Mouse (Mus musculus) spleen, adult 12 weeks (tissue): ENCODE results near the gene Crb2.
A peak's percentile ranks its signal among the peaks of the same experiment; 100 is the strongest.

Experiments used
- DNase-seq: peaks from one replicate; pipeline ENCODE4 v3.0.0; 2022; ENCODE audit warnings: low spot score

Crb2 gene

DNA sequence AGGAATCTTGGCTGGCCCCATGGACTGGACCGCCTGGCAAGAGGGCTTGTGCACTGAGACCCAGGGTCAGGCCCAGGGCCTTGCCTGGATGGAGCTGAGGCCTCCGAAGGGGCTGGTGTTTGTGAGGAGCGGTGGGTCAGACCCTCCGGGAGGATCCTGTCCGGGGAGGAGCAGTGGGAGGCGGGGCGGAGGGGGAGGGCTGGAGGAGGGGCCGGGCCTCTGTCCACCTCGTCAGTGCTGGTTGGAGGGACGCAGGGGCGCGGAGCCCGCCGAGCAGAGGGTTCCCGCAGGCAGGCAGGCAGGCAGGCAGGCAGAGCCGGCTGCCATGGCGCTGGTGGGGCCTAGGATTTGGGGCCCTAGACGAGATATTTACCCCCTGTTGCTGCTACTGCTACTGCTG lies at the start of gene Crb2:
Gene Crb2, plus strand, starts transcription at position 234 of the 400 bp plus-strand sequence.
- DNase-seq, result no peak

DNA sequence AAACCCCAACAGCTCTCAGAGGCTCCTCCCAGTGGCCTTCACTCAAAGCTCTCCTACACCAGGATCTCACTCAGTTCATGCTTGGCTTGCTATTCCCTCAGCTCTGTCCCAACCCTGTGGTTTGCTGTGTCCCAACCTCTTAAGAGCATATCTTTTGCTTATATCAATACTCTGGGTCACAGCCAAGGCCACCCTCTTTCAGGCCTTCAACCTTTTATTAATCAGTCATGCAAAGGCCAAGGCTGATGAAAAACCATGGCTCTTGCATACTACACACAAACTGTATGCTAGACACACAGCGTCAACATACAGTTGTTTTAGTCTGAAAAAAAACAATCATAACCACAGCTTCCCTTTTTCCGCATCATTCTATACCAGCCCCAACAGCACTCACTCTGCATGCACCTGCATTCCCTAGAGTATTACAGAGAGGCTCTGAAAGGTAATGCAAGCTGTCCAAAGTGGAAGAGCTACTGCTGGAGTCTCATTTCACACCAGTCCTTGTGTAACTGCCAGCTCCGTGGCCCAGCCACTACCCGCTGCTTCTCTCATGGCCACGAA lies 44.7 kb upstream of the Crb2 start:
- DNase-seq, result no peak

DNA sequence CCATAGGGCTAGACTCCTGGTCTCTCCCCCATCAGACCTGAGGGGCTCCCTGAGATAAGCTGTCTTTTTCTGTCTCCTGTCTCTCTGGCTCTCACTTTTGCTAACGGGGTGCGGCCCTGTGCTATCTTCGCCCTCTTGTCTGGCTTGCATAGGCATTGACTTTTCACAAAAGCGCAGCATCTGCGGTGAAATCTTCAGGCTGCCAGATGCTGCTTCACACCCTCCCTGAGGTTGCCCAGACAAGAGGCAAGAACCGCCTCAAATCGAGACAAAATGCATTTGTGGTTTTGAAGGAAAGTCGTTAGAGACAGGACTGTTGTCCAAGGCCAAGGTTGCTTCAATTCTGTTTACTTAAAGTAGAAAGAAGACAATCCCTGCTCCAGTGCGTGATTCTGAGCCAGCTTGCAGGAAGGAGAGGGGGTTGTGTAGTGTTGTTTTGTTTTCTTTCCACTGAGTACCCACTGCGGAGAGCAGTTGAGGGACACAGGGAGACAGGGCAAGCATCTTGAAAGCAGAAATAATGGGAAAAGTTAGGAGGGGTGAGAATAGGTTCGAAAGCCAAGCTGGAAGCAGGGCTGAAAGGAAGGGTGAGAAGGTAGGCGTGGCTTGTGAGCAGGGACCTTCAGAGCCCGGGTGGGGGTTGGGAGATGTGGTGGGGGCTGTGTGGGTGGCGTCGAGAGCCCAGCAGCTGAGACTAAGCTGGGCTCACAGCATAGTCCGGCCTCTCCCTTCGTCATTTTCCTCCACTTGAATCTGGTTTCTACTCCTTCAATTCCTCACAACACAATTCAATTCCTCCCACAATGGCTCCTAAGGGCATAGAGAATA lies 40.9 kb upstream of the Crb2 start:
- no peak for DNase-seq

DNA sequence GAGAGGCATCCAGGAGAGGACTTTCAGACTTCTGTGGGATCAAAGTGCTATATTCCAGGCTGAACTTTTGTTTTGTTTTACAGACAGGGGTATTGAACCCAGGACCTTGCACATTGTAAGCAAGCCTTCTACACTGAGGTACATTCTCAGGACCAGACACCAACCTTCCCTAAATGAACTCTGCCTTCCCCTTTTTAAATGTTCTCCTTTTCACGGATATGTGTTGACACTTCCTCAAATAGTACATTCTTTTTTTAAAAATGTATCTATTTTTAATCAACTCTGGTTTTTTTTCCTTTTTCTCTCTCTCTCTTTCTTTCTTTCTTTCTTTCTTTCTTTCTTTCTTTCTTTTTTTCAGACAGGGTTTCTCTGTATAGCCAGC lies 40.3 kb upstream of the Crb2 start:
- no peak for DNase-seq

DNA sequence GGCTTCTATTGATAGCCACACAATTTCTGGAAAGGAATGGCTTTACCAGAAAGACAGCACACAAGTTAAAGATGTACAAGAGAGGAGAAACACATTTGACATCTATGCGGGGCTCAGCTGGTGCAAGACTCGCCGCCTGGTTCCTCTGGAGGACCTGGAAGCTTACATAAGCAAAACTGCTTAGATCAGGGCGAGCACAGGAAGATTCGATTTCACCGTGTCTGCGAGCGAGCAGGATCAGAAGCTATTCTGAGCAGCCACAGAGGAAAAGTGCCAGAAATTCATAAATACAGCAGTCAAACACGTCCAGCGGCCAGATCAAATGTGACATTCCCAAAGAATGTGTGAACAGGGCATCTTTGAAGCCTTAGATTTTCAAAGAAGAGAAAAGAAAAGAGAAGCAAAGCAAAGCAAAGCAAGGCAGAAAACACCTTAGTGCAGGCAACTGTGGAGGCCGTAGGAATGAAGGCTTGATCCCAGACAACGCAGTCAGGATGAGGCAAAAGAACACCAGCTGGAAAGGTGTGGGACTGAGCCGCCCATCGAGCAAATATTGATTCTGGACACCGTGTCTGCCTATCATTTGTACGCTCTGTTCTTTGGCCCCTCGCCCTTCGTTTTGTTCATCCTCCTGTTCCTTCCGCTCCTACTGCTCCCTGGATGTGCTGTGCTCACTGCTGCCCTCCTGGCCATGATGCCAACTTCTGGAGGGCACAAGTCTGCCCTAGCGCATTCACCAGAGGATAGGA lies 34.1 kb upstream of the Crb2 start:
- DNase-seq, result no peak

DNA sequence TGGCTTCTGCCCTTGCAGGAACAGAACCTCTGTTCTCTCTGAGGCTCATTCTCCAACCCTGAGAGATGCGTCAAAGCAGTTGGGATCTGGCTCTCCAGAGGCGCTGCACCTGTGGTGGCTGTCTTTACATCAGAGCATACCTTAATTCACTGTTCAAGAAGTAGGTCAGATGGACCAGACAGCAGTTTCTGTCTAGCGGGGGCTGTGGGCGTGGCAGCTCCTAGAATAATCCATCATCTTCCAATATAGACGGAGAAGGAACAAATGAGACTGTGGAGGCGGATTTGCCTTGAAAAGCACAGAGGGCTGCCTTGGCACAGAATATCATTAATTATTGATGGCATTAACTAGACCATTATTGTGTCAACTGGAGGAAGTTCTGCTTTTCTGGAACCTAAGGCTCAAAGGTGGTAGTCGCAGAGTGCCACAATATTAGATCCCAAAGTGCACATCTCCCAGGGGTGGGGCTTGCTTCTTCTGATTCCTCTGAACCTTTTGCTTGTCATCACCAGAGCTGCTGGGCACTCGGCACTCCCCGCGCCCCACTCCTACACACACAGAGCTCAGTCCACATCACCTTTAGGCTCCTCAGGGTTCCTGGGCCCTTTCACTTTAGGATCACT lies 31.2 kb upstream of the Crb2 start:
- no peak for DNase-seq

DNA sequence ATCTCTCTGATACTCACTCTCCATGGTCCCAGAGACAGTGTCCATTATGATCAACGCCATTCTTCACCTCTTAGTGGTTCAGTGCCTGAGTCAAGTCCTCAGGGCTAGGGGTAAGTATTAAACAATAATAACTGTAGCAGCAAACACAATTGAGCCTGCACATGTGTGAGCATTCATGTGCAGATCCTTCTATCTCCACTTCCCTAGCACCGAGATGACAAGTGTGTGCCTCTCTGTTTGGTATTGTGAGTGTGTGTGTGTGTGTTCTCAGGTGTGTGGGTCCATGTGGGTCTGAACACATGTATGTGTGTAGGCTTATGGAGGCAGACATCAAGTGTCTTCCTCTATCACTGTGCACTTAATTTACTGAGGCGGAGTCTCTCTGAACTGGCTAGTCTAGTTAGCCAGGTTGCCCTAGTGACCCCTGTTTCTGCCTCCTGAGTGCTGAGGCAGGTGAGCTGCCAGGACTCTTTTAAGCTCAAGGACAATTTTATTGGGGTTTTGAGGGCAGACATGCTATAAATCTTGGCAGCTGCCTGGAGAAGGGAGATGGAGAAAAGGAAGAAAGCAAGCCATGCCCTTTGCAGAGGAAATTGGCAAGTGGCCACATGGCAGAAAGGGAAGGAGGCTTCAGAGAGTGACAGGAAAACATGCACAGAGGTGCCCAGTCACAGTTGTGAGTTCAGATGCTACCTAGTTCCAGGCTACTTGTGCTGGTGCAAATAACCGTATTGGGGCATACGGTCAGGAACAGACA lies 29.6 kb upstream of the Crb2 start:
- no peak for DNase-seq

DNA sequence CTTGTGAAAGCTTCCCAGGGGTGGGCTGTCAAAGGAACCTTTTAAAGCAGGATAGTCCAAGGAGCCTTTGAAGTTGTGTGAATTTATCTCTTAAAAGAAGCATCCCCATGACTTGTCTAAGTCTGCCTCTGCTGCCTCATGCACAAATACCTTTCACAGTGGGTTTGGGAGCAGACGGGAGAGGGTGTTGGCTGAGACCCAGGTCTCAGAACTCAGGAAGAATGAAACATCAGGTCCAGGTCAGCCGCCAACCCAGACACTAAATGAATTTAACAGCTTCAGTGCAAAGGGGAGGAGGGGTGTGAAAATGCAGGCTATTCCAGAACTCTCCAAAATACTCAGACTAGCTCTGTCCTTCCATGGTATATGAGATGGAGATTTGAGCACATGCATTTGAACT lies 28.1 kb upstream of the Crb2 start:
- DNase-seq, result no peak

DNA sequence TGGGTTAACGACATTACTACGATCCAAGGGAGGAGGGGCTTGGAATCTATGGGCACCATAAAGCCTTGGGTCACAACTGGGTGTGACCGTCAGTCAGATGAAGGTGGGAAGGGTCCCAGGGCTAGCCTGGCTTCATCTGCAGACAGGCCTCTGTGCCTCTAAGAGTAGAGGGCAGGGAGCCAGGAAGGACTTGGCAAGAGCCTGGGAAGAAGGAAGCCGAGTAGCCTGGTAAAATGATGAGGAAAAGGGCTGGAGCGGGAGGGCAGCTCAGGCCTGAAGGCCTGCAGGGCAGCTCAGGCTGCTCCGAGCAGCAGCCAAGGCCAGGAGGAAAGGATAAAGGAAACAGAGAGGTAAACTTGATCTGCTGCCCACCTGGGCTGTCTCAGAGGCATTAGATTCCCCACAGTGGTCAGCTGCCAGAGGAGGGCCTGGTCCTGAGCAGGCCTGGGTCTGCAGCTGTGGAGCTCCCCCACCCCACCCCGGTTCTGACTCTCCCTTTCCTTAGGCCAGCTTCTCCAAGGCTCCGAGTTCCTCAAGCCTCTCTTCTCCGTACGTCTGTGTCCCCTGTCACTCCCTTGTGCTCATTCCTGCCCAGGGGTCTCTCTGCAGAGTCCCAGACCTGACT lies 27.5 kb upstream of the Crb2 start:
- no peak for DNase-seq

DNA sequence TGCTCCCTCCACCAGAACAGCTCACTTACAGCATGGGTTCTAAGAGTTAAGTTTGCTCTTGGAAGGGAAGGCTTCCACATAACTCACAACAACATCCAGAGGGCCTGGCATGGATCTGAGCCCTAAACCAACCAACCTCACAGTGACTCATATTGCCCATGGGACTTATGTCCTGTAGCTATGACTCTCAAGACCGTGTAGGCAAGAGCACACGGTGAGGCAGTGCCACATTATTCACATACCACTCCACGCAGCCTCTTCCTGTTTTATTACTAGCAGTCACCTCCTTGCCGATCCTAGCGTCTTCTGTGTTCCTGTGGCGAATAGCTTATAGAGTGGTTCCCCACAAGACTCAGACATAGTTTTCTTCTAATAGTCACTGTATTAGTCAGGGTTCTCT lies 26.7 kb upstream of the Crb2 start:
- DNase-seq, result no peak

DNA sequence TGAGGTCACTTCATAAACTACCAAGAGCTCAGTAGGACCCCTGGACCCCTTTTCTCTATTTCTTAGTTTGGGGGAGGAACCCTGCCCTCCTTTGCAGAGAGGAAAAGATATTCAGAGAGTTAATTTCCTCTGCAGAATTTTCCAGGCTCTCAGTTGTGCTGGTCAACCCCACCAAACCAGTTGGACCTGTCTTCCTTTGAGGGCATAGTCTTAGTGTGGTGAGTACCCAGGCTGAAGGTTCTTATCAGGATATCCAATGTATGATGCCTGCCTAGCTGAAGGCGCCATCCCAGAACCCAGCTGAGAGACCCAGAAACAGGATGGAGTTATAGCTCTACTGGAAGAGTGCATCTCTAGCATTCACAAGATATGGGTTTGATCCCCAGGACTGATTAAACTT lies 24.9 kb upstream of the Crb2 start:
- DNase-seq, result no peak

DNA sequence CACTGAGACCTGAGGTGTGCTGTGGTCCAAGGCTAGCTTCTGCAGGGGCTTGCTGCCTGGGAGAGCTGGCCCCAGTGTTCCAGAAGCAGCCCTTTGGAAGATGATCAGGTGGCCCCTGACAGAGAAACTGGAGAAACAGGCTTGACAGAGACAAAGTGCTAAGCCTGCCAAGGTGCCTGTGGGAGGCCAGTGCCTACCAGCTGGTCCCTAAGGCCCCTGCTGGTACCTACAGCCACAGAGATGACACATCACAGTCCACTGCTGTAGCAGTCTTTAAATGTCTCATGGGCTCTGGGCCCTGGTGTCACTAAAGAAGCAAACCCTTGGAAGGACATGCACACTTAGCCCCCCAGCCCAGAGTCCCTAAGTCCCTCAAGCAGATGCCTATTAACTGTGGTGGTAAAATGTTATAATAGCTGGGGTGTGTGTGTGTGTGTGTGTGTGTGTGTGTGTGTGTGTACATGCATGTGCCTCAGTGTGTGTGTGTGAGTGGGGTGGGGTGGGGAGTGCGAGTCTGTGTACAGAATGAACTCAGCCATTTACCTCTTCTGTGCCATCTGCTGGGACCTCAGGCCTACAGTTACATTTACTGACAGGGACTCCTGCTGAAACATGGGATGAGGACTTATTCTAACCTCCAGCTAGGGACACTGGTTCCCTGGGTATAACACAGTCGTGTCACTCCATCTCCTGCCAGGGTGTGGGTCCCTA lies 19.7 kb upstream of the Crb2 start:
- no peak for DNase-seq

DNA sequence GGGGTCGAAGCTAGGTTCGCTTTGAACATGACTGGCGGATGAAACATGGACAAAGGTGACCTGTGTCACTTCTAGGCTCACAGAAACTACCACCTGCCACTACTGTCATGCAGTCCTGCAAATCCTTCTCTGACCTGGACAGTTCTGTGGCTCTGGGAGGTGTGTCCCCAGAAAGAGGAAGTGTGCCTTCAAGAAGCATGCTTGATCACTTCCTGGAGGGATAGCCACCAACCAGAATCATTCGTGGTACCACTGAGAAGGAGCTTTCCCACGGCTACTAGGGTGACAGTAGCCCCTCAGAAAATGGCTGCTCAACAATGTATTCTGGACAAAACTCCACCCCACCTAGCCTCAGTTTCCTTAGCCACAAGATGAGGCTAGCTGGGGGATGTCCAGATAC lies 19.0 kb upstream of the Crb2 start:
- peak; percentile 18 for DNase-seq

DNA sequence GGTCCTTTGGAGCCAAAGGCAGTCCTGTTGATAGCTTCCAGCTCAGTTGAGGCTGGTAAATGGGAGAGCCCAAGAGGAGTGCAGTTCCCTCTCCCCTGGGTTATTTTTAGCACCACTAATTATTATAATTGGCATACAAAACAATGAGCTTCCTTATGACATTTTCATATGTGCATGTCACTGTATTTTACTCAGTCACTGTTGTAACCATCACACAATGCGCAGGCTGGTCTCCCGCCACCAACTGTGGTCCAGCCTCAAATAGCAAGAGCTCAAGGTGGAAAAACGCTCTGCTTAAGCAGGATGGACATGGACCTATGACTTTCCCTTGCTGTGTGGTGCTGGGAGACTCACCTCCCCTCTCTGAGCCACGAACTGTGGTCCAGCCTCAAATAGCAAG lies 18.3 kb upstream of the Crb2 start:
- DNase-seq, result no peak

DNA sequence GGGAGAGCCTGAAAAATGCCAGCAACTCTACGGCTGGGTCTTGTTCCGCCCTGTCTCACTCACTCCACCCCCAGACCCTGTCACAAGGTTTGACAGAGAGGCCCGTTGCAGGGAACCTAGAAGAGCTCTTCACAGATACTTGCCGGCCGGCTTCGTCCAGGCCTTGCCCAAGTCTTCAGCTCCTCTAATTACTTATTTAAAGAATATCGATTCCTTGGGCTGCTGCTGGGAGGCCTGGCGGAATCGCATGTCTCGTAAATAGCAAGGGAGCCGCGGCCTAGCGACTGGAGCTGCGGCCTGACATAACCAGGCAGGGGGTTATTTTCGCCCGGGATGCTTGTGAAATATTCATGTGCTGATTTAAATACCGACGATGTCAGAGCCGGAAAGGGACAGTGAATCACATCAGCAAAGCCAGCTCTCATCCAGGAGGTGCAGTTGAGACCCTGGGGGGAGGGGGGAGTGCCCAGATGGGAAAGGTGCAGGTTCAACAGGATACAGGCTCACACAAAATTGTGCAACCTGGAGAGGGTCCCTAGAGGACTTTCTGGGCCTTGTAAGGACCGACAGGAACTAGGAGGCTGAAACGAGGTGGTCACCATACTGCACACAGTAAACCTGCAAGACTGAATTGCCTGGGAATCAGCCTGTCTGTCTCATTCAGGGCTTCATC lies 17.6 kb upstream of the Crb2 start:
- DNase-seq, result no peak

DNA sequence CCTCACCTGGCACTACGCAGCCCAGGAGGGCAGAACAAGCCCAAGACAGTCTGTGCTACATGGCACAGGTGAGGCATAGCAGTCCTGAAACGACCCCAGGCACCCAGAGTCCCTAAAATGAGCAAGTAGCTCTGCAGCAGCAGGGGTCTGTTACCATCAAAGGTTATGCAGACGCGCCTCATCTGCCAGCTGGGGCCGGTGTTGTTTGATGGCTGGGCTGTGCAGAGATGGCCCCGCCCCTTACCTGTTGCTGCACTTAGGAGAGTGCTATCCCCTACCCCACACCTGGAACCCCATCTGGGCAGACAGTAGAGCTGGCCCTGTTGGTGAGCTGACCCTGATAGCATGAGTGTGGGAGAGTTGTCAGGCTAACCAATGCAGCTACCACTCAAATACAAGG lies 15.4 kb upstream of the Crb2 start:
- no peak for DNase-seq

DNA sequence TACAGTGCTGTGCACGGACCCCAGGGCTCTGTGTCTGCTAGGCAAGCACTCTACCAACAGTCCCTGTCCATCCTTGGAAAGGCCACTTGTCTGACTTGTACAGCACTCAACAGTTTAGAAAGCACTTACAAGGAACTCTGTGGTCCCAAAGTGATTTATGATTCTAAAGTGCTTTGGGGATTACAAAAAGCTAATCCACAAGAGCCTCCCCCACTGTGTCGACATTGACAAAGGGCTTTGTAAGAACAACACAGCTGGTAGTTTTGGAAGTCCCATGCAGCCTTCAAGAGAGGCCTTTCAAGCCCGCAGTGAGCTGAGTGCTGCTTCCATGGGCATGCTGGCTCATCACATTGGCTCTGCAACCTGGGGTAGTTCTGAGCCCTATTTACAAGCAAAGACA lies 12.4 kb upstream of the Crb2 start:
- DNase-seq, result no peak

DNA sequence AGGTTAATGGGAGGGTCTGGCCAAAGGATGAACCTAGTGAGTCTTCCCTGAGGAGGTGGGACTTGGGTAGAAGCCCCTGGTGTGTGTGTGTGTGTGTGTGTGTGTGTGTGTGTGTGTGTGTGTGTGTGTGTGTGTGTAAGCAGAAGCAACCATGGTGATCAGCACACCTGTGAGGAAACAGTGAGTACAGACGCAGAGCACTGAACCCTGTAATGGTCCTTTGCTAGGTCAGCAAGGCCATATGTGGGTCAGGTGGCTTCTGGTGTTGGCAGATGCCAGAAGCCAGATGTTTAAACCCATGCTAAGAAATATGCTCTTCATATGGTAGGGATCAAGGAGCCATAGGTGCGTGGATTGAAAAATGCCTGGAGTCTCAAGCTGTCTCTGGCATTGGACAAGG lies 11.5 kb upstream of the Crb2 start:
- no peak for DNase-seq

DNA sequence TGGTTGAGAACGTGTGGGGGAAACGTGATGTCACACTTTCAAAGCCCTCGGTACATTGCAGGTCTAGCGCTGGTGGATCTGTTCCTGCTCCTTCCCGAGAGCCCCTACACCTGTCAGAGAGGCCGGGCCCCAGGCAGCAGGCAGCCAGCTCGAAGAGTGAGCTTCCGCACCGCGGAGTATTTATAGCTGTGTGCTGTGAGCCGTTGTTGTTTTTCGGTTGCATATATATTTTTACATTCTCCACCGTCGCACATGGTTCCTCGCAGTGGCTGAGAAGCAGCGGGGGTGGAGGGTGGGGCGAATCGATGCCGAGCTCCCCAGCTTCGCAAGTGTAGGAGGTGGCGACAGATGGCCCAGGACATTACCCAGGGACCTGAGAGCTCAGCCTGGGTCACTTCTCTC lies 11.0 kb upstream of the Crb2 start:
- DNase-seq, result peak; percentile 22

DNA sequence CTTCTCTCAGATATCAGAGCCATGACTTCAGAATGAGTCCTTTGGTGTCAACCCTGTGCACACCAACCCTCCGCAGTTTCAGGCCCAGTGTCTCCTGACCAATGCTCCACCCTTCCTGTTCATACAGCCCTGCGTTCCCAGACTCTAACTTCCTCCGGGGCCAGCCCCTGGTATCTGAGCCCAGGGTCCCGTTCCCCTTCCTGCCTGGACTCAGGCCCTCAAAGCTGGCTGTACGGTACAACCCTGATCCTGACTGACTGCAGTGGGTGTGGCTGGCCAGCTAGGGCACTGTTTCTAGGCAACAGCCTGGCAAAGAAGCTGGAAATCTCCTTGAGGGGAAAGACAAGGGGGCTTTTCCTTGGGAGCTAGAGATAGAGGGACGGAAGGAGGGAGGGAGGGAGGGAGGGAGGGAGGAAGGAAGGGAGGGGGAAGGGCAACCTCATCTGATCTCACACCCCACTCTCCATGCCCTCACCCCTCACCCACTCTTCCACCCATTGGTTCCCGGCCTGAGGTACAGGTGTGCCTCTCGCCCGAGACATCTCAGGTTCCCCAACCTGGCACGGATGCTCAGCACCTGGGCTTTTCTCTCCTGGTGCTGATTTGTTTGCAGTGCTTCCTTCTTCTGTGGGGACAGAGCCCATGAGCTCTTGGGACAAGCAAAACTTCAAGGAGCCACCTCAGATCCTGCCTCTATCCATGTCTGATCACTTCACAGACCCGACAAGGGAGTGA lies 9.9 kb upstream of the Crb2 start:
- no peak for DNase-seq
